9 mouse cellular contexts compared by ENCODE assay signal in genomic region chr7:3606798-3607197, GRCm38 (mm10). TPM values are rescaled to one million over a fixed set of nuclear protein-coding genes. Genes with fewer than 3 reads are reported as not detected.
A peak's percentile ranks its signal among the peaks of the same experiment; 100 is the strongest.
DNase-seq lines count a peak whose midpoint lies in the region; ATAC-seq and TF ChIP-seq lines count a peak whose summit lies in the region.
"Had no signal": no experiment of that assay in that cellular context is flagged by ENCODE, and none has a peak within 500 bp of the region (broad histone marks: within the 10 kb centered on the region; RNA-seq: fewer than 3 reads in every experiment).

No protein-coding gene starts in this region.

- H3K4me1 ChIP-seq in MEL (ENCODE audit: control insufficient read depth in 1 of 2, insufficient read depth in 2 of 2, low read length in 2 of 2): no peaks in the 10 kb centered on the region
- H3K4me1 ChIP-seq in intestine, postnatal 0 days (replicated peaks; ENCODE audit: control insufficient read depth, insufficient read depth, low read length): no peaks in the 10 kb centered on the region
- H3K4me1 ChIP-seq in hindbrain, embryonic 14.5 days (replicated peaks; ENCODE audit: control insufficient read depth, insufficient read depth, low read length): no peaks in the 10 kb centered on the region

- ATAC-seq in intestine, postnatal 0 days: 0 out of 2 replicates have a peak, but pooled peaks have one; percentile 54
- peak; percentile 94 for ATAC-seq in megakaryocyte progenitor cell, adult 5-6 weeks (replicated peaks; ENCODE audit: poor library complexity)
- ATAC-seq in hindbrain, embryonic 14.5 days (ENCODE audit: low FRiP score): no peak

- peak; percentile 74 for TF ChIP-seq RAD21 in MEL (IDR thresholded peaks at IDR 0.05; ENCODE audit: low read depth, low read length)

- no peaks in the 10 kb centered on the region for H3K79me2 ChIP-seq in MEL (ENCODE audit: control insufficient read depth, insufficient read depth, low read length, poor library complexity)

- no peak for TF ChIP-seq EP300 in MEL (IDR thresholded peaks at IDR 0.05; ENCODE audit: low read depth in 1 of 2, low read length in 2 of 2)

- no peak overlapping the region for H3K4me3 ChIP-seq in MEL (ENCODE audit: control insufficient read depth in 1 of 2, insufficient read depth in 1 of 2, low read depth in 2 of 2, low read length in 2 of 2)
- no peak overlapping the region for H3K4me3 ChIP-seq in intestine, postnatal 0 days (ENCODE audit: low read depth, low read length)
- H3K4me3 ChIP-seq in hindbrain, embryonic 14.5 days (replicated peaks; ENCODE audit: low read length): no peak overlapping the region
- H3K4me3 ChIP-seq: megakaryocyte, embryonic 14.5 days had no signal

- no peak overlapping the region for H3K4me2 ChIP-seq in intestine, postnatal 0 days (replicated peaks; ENCODE audit: low read depth)
- no peak overlapping the region for H3K4me2 ChIP-seq in hindbrain, embryonic 14.5 days (replicated peaks)

- H3K9ac ChIP-seq in MEL (ENCODE audit: control insufficient read depth, low read depth, low read length, poor library complexity, severe bottlenecking): no peak overlapping the region
- H3K9ac ChIP-seq in intestine, postnatal 0 days (ENCODE audit: low read depth, low read length): no peak overlapping the region
- no peak overlapping the region for H3K9ac ChIP-seq in hindbrain, embryonic 14.5 days

- 0 out of 4 replicates have a peak, but pooled peaks cover 0 to 2% of the 10 kb centered on the region in 2 experiments for H3K27me3 ChIP-seq in MEL (ENCODE audit: control insufficient read depth in 1 of 2, insufficient read depth in 2 of 2, low read length in 2 of 2)
- no peaks in the 10 kb centered on the region for H3K27me3 ChIP-seq in intestine, postnatal 0 days (replicated peaks; ENCODE audit: control insufficient read depth, insufficient read depth, low read length)
- H3K27me3 ChIP-seq in hindbrain, embryonic 14.5 days (ENCODE audit: control insufficient read depth, insufficient read depth, low read length): no peaks in the 10 kb centered on the region
- H3K27me3 ChIP-seq: megakaryocyte, embryonic 14.5 days had no signal

- H3K9me3 ChIP-seq in MEL (replicated peaks; ENCODE audit: insufficient read depth, low read length): no peaks in the 10 kb centered on the region
- H3K9me3 ChIP-seq in intestine, postnatal 0 days (ENCODE audit: control insufficient read depth): no peaks in the 10 kb centered on the region
- H3K9me3 ChIP-seq in hindbrain, embryonic 14.5 days (ENCODE audit: control insufficient read depth, low read length): no peaks in the 10 kb centered on the region

- no peak overlapping the region for H3K27ac ChIP-seq in MEL (ENCODE audit: control insufficient read depth, low read depth, low read length)
- no peak overlapping the region for H3K27ac ChIP-seq in intestine, postnatal 0 days (ENCODE audit: low read depth, low read length)
- H3K27ac ChIP-seq in hindbrain, embryonic 14.5 days: no peak overlapping the region

- TF ChIP-seq POLR2A in MEL (IDR thresholded peaks at IDR 0.05; ENCODE audit: control insufficient read depth in 1 of 2, insufficient read depth in 1 of 2, low read depth in 1 of 2, low read length in 2 of 2, poor library complexity in 1 of 2): no peak

- peak; percentile 56 to 61 for DNase-seq in heart, postnatal 10 days
- DNase-seq in heart, postnatal 25 days (ENCODE audit: low spot score): no peak
- peak; percentile 79 for DNase-seq in MEL (ENCODE audit: low read depth, low spot score)
- no peak for DNase-seq in layer of hippocampus, postnatal 14 days (ENCODE audit: low spot score in 2 of 2)
- DNase-seq in ovary, postnatal 10 days (ENCODE audit: low spot score): no peak
- no peak for DNase-seq in hindbrain, embryonic 14.5 days (ENCODE audit: low spot score)

- TF ChIP-seq CTCF in MEL (IDR thresholded peaks at IDR 0.05 in 2 of 3, conservative IDR thresholded peaks at IDR 0.05 in 1 of 3; ENCODE audit: control insufficient read depth in 1 of 3, insufficient read depth in 1 of 3, low read depth in 2 of 3, low read length in 3 of 3, poor library complexity in 1 of 3, severe bottlenecking in 1 of 3): peak; percentile 45 to 80 (median 53); a peak in 5 of 6 replicates
- TF ChIP-seq CTCF in intestine, postnatal 0 days (IDR thresholded peaks at IDR 0.05; ENCODE audit: low read depth): peak; percentile 67

- H3K36me3 ChIP-seq in MEL (ENCODE audit: control insufficient read depth in 1 of 2, insufficient read depth in 2 of 2, low read length in 2 of 2): no peaks in the 10 kb centered on the region
- no peaks in the 10 kb centered on the region for H3K36me3 ChIP-seq in intestine, postnatal 0 days (ENCODE audit: control insufficient read depth, insufficient read depth)
- no peaks in the 10 kb centered on the region for H3K36me3 ChIP-seq in hindbrain, embryonic 14.5 days (replicated peaks; ENCODE audit: control insufficient read depth, insufficient read depth)

- intact Hi-C loops in heart, postnatal 10 days (cut with DNase I): loop anchor here (5.0 kb wide), 1 partner anchor 821 kb away; no protein-coding TSS in a partner anchor
- intact Hi-C loops in heart, postnatal 25 days (cut with DNase I): loop anchor here (5.0 kb wide), 1 partner anchor 296 kb away; no protein-coding TSS in a partner anchor

- 14% methylated on average over 2 of the region's 2 CpGs for WGBS in intestine, postnatal 0 days
- WGBS in hindbrain, embryonic 14.5 days: 23% methylated on average over 2 of the region's 2 CpGs

TF ChIP-seq in MEL, 35 proteins besides CTCF, POLR2A, EP300 and RAD21 (continues in another document):
- TF ChIP-seq MAFK (IDR thresholded peaks at IDR 0.05; ENCODE audit: borderline replicate concordance, low read depth, low read length) (no peak), NRF1 (IDR thresholded peaks at IDR 0.05; ENCODE audit: insufficient read depth, low read depth, low read length, poor library complexity, severe bottlenecking) (no peak), SMC3 (IDR thresholded peaks at IDR 0.05; ENCODE audit: low read depth, low read length) (peak; percentile 71)

RNA-seq across cellular contexts. Expression of gene Oscar, which starts 9.2 kb away (rescaled TPM):
- under 1 TPM; 0.24 to 0.27 TPM for total RNA-seq in heart, postnatal 10 days (2021)
- under 1 TPM; 0.13 to 0.20 TPM for total RNA-seq in heart, postnatal 25 days (2021)
- total RNA-seq in MEL (2012; rRNA removed): not detected in 2 replicates
- not detected for polyA plus RNA-seq in MEL (2012; ENCODE audit: insufficient read depth in 1 of 2, insufficient read length in 2 of 2, low read depth in 1 of 2, low replicate concordance in 2 of 2, missing spikeins in 1 of 2)
- polyA plus RNA-seq in intestine, postnatal 0 days (2015; fragmentation: Nextera tagmentation; extraction: Ambion mirVana): 0.08 and 0.13 TPM in 2 replicates
- 0.22 TPM in 1 of 2 replicates, not detected in the other for total RNA-seq in megakaryocyte progenitor cell, adult 5-6 weeks (2015)
- not detected in 2 replicates for total RNA-seq in megakaryocyte progenitor cell, adult 5-6 weeks (2017)
- total RNA-seq in layer of hippocampus, postnatal 14 days (2021): 1 to 10 TPM in 1 of 2 experiments, under 1 TPM in 1; 0.65 to 1.3 TPM
- polyA plus RNA-seq in hindbrain, embryonic 14.5 days (2014; fragmentation: Nextera tagmentation; extraction: Ambion mirVana): 0.39 and 0.70 TPM in 2 replicates

RNA-seq across cellular contexts. Expression of gene Ndufa3, which starts 10.4 kb away (rescaled TPM):
- total RNA-seq in heart, postnatal 10 days (2021): 1,000 to 10,000 TPM; 1,653 to 1,740 TPM
- 1,000 to 10,000 TPM; 1,735 to 1,752 TPM for total RNA-seq in heart, postnatal 25 days (2021)
- total RNA-seq in MEL (2012; rRNA removed): 177 and 180 TPM in 2 replicates
- polyA plus RNA-seq in MEL (2012; ENCODE audit: insufficient read depth in 1 of 2, insufficient read length in 2 of 2, low read depth in 1 of 2, low replicate concordance in 2 of 2, missing spikeins in 1 of 2): 100 to 1,000 TPM in 1 of 2 experiments, not detected in 1; 246 TPM
- polyA plus RNA-seq in intestine, postnatal 0 days (2015; fragmentation: Nextera tagmentation; extraction: Ambion mirVana): 703 and 717 TPM in 2 replicates
- 273 and 300 TPM in 2 replicates for total RNA-seq in megakaryocyte progenitor cell, adult 5-6 weeks (2015)
- 219 and 232 TPM in 2 replicates for total RNA-seq in megakaryocyte progenitor cell, adult 5-6 weeks (2017)
- total RNA-seq in layer of hippocampus, postnatal 14 days (2021): 100 to 1,000 TPM; 634 to 664 TPM
- polyA plus RNA-seq in hindbrain, embryonic 14.5 days (2014; fragmentation: Nextera tagmentation; extraction: Ambion mirVana): 503 and 642 TPM in 2 replicates

RNA-seq across cellular contexts. Expression of gene Tfpt, which starts 22.9 kb away (rescaled TPM):
- total RNA-seq in heart, postnatal 10 days (2021): 10 to 100 TPM; 20.3 to 29.9 TPM
- 10 to 100 TPM; 16.9 to 20.0 TPM for total RNA-seq in heart, postnatal 25 days (2021)
- total RNA-seq in MEL (2012; rRNA removed): 35.2 and 42.4 TPM in 2 replicates
- polyA plus RNA-seq in MEL (2012; ENCODE audit: insufficient read depth in 1 of 2, insufficient read length in 2 of 2, low read depth in 1 of 2, low replicate concordance in 2 of 2, missing spikeins in 1 of 2): 10 to 100 TPM in 1 of 2 experiments, not detected in 1; 50.0 TPM
- 12.2 and 12.8 TPM in 2 replicates for polyA plus RNA-seq in intestine, postnatal 0 days (2015; fragmentation: Nextera tagmentation; extraction: Ambion mirVana)
- 16.8 and 31.8 TPM in 2 replicates for total RNA-seq in megakaryocyte progenitor cell, adult 5-6 weeks (2015)
- 34.4 and 44.2 TPM in 2 replicates for total RNA-seq in megakaryocyte progenitor cell, adult 5-6 weeks (2017)
- 10 to 100 TPM; 37.0 to 41.1 TPM for total RNA-seq in layer of hippocampus, postnatal 14 days (2021)
- polyA plus RNA-seq in hindbrain, embryonic 14.5 days (2014; fragmentation: Nextera tagmentation; extraction: Ambion mirVana): 27.0 and 31.7 TPM in 2 replicates

RNA-seq across cellular contexts. Expression of gene Prpf31, which starts 23.0 kb away (rescaled TPM):
- 10 to 100 TPM; 33.1 to 33.4 TPM for total RNA-seq in heart, postnatal 10 days (2021)
- 10 to 100 TPM; 22.2 to 25.1 TPM for total RNA-seq in heart, postnatal 25 days (2021)
- 146 and 147 TPM in 2 replicates for total RNA-seq in MEL (2012; rRNA removed)
- 100 to 1,000 TPM; 187 to 334 TPM for polyA plus RNA-seq in MEL (2012; ENCODE audit: insufficient read depth in 1 of 2, insufficient read length in 2 of 2, low read depth in 1 of 2, low replicate concordance in 2 of 2, missing spikeins in 1 of 2)
- 27.8 and 29.8 TPM in 2 replicates for polyA plus RNA-seq in intestine, postnatal 0 days (2015; fragmentation: Nextera tagmentation; extraction: Ambion mirVana)
- 33.0 and 37.3 TPM in 2 replicates for total RNA-seq in megakaryocyte progenitor cell, adult 5-6 weeks (2015)
- total RNA-seq in megakaryocyte progenitor cell, adult 5-6 weeks (2017): 113 and 130 TPM in 2 replicates
- 10 to 100 TPM; 52.5 to 55.9 TPM for total RNA-seq in layer of hippocampus, postnatal 14 days (2021)
- polyA plus RNA-seq in hindbrain, embryonic 14.5 days (2014; fragmentation: Nextera tagmentation; extraction: Ambion mirVana): 79.5 and 80.8 TPM in 2 replicates

RNA-seq across cellular contexts. Expression of gene Cnot3, which starts 38.3 kb away (rescaled TPM):
- total RNA-seq in heart, postnatal 10 days (2021): 10 to 100 TPM; 36.4 to 40.0 TPM
- total RNA-seq in heart, postnatal 25 days (2021): 10 to 100 TPM; 24.7 to 30.6 TPM
- 16.9 and 17.4 TPM in 2 replicates for total RNA-seq in MEL (2012; rRNA removed)
- 100 to 1,000 TPM in 1 of 2 experiments, 10 to 100 TPM in 1; 86.6 to 118 TPM for polyA plus RNA-seq in MEL (2012; ENCODE audit: insufficient read depth in 1 of 2, insufficient read length in 2 of 2, low read depth in 1 of 2, low replicate concordance in 2 of 2, missing spikeins in 1 of 2)
- 19.9 and 20.8 TPM in 2 replicates for polyA plus RNA-seq in intestine, postnatal 0 days (2015; fragmentation: Nextera tagmentation; extraction: Ambion mirVana)
- total RNA-seq in megakaryocyte progenitor cell, adult 5-6 weeks (2015): 114 and 122 TPM in 2 replicates
- total RNA-seq in megakaryocyte progenitor cell, adult 5-6 weeks (2017): 20.0 and 25.3 TPM in 2 replicates
- 10 to 100 TPM; 53.6 to 61.3 TPM for total RNA-seq in layer of hippocampus, postnatal 14 days (2021)
- polyA plus RNA-seq in hindbrain, embryonic 14.5 days (2014; fragmentation: Nextera tagmentation; extraction: Ambion mirVana): 34.4 and 39.2 TPM in 2 replicates

Comparison
In these comparisons a context has a peak if more than half of its experiments do, and no peak if none do; other contexts are left out.
1. DNase-seq: peak in heart, postnatal 10 days (2 of 2) and MEL (single experiment); none in heart, postnatal 25 days (single experiment), layer of hippocampus, postnatal 14 days (0 of 2), ovary, postnatal 10 days (single experiment) and hindbrain, embryonic 14.5 days (single experiment).